Mouse (Mus musculus) embryonic facial prominence, embryonic 13.5 days (tissue): ENCODE results near the gene Src. TPM values are rescaled to one million over a fixed set of nuclear protein-coding genes. Genes with fewer than 3 reads are reported as not detected.

Source experiments
- ATAC-seq: fragments of 200-750 bp; cut with Nextera tagmentation; 2 replicates; pipeline ENCODE4 v1.8.0; 2017; ENCODE audit warnings: low read depth; ENCODE audit not compliant: insufficient number of reproducible peaks, insufficient read depth, low FRiP score, low TSS enrichment
- H3K27ac ChIP-seq: fragments of 300-500 bp; sonication (generic); 2 replicates; pipeline ENCODE4 v1.5.1; 2015; ENCODE audit warnings: moderate library complexity, mild to moderate bottlenecking, inconsistent platforms
- H3K27me3 ChIP-seq: fragments of 300-500 bp; sonication (generic); 2 replicates; pipeline ENCODE4 v1.6.1; 2015; ENCODE audit warnings: mild to moderate bottlenecking, inconsistent platforms
- H3K36me3 ChIP-seq: fragments of 300-500 bp; sonication (generic); 2 replicates; pipeline ENCODE4 v1.6.1; 2015; ENCODE audit warnings: mild to moderate bottlenecking, inconsistent platforms
- H3K4me1 ChIP-seq: fragments of 300-500 bp; sonication (generic); 2 replicates; pipeline ENCODE4 v1.6.1; 2015; ENCODE audit warnings: inconsistent platforms
- H3K4me2 ChIP-seq: fragments of 300-500 bp; sonication (generic); 2 replicates; pipeline ENCODE4 v1.6.1; 2015; ENCODE audit warnings: moderate library complexity, mild to moderate bottlenecking, inconsistent platforms
- H3K4me3 ChIP-seq: fragments of 300-500 bp; sonication (generic); 2 replicates; pipeline ENCODE4 v1.5.1; 2015; ENCODE audit warnings: mild to moderate bottlenecking, inconsistent platforms
- H3K9ac ChIP-seq: fragments of 300-500 bp; sonication (generic); 2 replicates; pipeline ENCODE4 v1.6.1; 2015; ENCODE audit warnings: mild to moderate bottlenecking, inconsistent platforms
- H3K9me3 ChIP-seq: fragments of 300-500 bp; sonication (generic); 2 replicates; pipeline ENCODE4 v1.6.1; 2016; ENCODE audit warnings: inconsistent platforms
- WGBS: fragments of 180-500 bp; shearing (Covaris S2); methylation state at CpG from one replicate; pipeline ENCODE4 v1.1.7; 2015; ENCODE audit warnings: mixed read lengths; 5-methylcytosine and 5-hydroxymethylcytosine counted together
- polyA plus RNA-seq: library from polyadenylated mRNA; unstranded; fragments of >200 nt; fragmentation: Nextera tagmentation; extraction: Ambion mirVana; gene quantifications from 2 replicates; pipeline ENCODE4 v1.2.1, GENCODE M21; 2015

Src gene
- polyA plus RNA-seq, 1 experiment from 2014 or later, result 22.1 TPM

DNA sequence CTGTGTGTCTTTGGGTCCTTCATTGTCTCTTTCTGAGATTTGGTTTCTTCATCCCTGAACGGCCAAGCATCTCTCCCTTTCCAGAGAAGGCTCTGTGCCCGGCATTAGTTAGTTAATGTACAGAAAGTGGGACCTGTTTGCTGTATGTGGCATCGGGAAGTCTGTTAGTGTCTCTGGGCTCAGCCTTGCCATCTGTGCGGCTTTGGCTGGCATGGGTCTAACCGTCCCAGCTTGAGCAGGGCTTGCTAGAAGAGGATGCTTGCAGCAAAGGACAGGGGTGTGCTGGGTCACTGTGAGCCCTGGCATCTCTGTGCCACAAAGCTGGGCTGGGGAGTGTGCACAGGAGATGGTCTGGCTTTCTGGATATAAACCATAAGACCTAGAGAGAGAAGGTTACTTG lies 8.9 kb downstream of the Src start:
- 91% methylated on average over 5 of the region's 5 CpGs for WGBS

DNA sequence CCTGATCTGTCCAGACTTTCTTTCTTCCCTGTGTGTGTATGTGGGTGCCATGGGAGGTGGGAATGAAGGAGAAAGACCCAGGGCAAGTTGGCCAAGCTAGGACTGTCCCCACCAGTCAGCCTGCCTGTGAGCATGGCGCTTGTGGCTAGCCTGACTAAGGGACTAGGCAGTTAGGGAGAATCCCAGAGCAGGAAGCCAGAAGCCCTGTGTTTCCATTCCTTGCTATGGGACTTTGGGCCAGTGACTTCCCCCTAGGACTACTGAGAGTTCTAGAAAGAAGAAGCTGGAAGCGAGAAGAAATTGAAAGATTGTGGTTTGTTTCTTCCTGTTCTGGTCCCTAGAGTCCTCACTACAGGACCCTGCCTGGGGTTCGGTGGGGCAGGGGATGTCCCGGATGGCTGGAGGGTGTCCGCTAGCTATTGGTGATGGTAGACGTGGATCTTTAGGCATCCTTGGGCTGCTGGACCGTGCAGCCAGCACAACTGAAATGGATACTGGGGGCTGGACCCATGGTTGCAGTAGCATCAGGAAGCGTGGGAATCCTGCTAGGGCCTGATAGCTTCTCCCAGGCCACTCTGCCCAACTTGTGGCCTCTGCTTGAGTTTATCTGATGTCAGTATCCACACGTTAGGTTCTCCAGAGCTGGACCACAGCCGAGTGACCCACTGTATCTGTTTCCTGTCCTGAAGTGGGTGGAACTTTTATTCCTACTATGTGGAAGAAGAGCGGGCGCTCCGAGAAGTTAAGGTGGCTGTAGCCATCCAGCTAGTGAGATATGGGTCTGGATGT lies 10.3 kb downstream of the Src start:
- no peak overlapping the region for H3K4me3 ChIP-seq
- 88% methylated on average over 13 of the region's 13 CpGs for WGBS
- H3K9ac ChIP-seq, result no peak overlapping the region
- peaks cover 50% of the 10 kb centered on the region for H3K36me3 ChIP-seq
- no peaks in the 10 kb centered on the region for H3K9me3 ChIP-seq
- peaks cover 91% of the 10 kb centered on the region for H3K4me1 ChIP-seq
- no peak overlapping the region for H3K27ac ChIP-seq
- no peak for ATAC-seq
- H3K4me2 ChIP-seq, result no peak overlapping the region
- no peaks in the 10 kb centered on the region for H3K27me3 ChIP-seq

More for the DNA sequence above, 8.9 kb downstream of the Src start:
- Histone ChIP-seq H3K36me3 (peaks cover 41% of the 10 kb centered on the region), H3K27me3 (no peaks in the 10 kb centered on the region), H3K4me1 (peaks cover 91% of the 10 kb centered on the region), H3K27ac (peak overlapping the region; percentile 28; the same call in 1 of the 2 replicates), H3K4me3 (no peak overlapping the region), H3K4me2 (no peak overlapping the region), H3K9me3 (no peaks in the 10 kb centered on the region), H3K9ac (peak overlapping the region; percentile 57; the same call in 1 of the 2 replicates)
- ATAC-seq, result no peak

DNA sequence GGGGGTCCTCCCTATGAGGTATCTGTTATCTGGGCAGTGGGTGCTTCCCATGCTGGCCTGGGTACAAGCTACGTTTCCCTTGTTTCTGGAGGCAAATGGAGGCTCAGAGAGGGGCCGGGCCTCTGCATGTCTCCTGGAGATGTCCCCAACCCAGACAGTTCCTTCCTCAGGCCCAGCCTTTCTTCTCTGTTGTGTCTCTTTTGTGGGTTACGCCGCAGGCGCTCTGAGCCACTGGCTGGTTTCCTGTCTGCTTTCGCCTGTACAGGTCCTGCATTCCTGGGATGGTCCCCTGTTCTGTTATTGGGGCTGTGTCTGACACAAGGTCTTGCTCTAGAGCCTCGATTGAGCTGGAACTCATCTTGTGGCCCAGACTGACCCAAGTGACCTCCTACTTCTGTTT lies 11.5 kb downstream of the Src start:
- no peaks in the 10 kb centered on the region for H3K9me3 ChIP-seq
- H3K27me3 ChIP-seq, result no peaks in the 10 kb centered on the region
- peaks cover 99% of the 10 kb centered on the region for H3K4me1 ChIP-seq
- WGBS, result 83% methylated on average over 7 of the region's 7 CpGs
- H3K9ac ChIP-seq, result 0 out of 2 replicates have a peak overlapping the region, but pooled peaks have one; percentile 11
- peak overlapping the region; percentile 33; the same call in 1 of the 2 replicates for H3K27ac ChIP-seq
- no peak overlapping the region for H3K4me2 ChIP-seq
- peaks cover 56% of the 10 kb centered on the region for H3K36me3 ChIP-seq
- ATAC-seq, result no peak
- no peak overlapping the region for H3K4me3 ChIP-seq

DNA sequence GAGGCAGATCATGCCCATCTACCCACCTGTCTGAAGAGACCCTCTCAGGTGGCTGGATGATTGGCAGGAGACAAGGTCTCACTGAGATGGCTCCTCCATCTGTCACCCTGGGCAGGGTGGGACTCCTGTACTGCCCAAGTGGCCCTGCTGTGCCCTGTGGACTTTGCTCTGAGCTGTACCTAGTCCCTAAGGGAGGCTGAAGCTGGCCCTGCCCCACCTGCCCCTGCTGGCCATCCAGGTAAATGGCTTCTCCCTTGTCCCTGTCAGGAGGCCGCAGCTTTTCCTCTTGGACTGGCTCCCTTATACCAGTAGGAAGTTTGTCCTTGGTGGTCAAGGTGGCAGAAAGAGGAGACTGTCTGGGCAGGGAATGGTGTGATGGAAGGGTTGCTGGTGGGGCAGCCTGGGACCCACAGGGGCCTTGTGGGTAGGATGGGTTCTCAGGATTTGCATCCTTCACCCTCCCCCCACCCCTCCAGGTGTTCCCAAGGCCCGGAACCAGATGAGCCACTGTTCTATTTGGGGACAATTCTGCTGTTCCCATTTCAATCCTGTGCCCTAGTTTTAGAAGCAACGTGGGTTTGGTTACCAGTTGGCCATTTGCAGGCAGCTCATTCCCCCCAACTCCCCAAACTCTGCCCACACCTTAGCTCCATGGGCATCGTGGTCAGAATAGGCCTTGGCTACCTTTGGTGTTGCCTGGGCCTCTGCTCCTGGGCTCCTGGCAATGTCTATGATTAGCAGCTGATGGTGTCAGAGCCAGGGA lies 12.6 kb downstream of the Src start:
- Histone ChIP-seq H3K27me3 (no peaks in the 10 kb centered on the region), H3K9ac (peak overlapping the region; percentile 44; the same call in 1 of the 2 replicates), H3K27ac (peak overlapping the region; percentile 91; the same call in 1 of the 2 replicates), H3K4me2 (no peak overlapping the region), H3K9me3 (no peaks in the 10 kb centered on the region), H3K36me3 (peaks cover 63% of the 10 kb centered on the region), H3K4me1 (peaks cover 99% of the 10 kb centered on the region), H3K4me3 (no peak overlapping the region)
- ATAC-seq, result no peak
- WGBS, result 75% methylated on average over 4 of the region's 4 CpGs

DNA sequence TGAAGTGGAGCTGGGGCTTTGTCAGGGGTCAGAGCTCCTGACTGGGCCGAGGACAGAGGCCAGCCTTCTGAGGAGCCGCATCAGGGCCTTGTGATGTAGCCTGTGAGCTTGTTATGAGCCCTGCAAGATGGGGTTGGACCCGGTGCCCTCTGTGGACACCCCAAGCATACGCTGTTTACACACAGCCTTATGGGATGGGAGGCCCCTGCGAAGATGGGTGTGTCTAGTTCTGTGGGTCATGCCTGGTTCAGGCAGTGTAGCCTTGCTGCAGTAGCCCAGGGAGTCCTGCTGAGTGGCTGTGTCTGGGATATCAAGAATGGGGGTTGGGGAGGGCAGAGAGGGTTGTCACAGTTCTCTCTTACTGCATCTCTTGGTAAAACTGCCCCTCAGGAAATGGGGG lies 13.7 kb downstream of the Src start:
- 64% methylated on average over 5 of the region's 5 CpGs for WGBS
- Histone ChIP-seq H3K4me2 (no peak overlapping the region), H3K4me3 (no peak overlapping the region), H3K27ac (peak overlapping the region; percentile 91), H3K9ac (peak overlapping the region; percentile 60), H3K4me1 (peaks cover 98% of the 10 kb centered on the region), H3K9me3 (no peaks in the 10 kb centered on the region), H3K36me3 (peaks cover 69% of the 10 kb centered on the region), H3K27me3 (no peaks in the 10 kb centered on the region)
- no peak for ATAC-seq

DNA sequence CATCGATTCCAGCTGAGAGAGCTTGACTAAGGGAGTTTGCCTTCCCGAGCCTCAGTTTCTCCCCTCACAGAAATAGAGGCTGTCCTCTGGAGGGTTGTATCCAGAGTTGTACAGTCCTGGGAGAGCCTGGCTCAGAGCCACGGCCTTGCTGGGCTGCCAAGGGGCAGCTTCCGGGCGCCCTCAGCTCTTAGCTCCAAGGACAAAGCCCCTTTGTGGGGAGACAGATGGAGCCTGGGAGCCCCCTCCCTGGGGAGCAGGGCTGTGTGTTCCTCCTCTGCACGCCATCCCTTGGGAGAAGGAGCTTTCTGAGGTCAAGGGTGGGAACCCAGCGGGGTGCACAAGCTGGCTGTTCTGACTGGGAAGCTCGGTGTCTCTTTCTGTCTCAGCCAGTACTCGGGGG lies 14.2 kb downstream of the Src start:
- WGBS, result 60% methylated on average over 9 of the region's 9 CpGs
- H3K36me3 ChIP-seq, result peaks cover 72% of the 10 kb centered on the region
- no peak overlapping the region for H3K4me3 ChIP-seq
- peak overlapping the region; percentile 91 for H3K27ac ChIP-seq
- H3K4me2 ChIP-seq, result no peak overlapping the region
- no peaks in the 10 kb centered on the region for H3K9me3 ChIP-seq
- peaks cover 93% of the 10 kb centered on the region for H3K4me1 ChIP-seq
- no peaks in the 10 kb centered on the region for H3K27me3 ChIP-seq
- no peak for ATAC-seq
- H3K9ac ChIP-seq, result no peak overlapping the region; the same call in 1 of the 2 replicates

DNA sequence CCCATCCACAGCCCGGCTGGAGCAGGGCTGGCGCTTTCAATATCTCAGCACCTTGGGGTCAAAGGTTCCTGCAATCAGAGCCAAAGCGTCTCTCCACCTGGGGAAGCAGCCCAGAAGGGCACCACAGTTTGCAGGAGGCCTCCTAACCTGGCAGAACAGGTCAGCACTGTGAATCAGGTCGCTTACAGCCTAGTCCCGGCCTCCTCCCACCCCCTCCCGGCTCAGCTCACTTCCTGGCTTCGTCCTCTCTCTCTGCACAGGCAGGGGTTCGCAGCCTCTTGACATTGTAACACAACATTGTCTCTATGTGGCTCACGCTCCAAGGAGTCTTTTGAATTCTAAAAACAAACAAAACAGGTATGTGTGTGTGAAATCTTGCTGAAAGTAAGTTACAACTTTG lies 15.8 kb downstream of the Src start:
- Histone ChIP-seq H3K4me2 (peak overlapping the region; percentile 7), H3K36me3 (peaks cover 73% of the 10 kb centered on the region), H3K4me3 (no peak overlapping the region; the same call in 1 of the 2 replicates), H3K27me3 (no peaks in the 10 kb centered on the region), H3K9me3 (no peaks in the 10 kb centered on the region), H3K4me1 (peaks cover 77% of the 10 kb centered on the region), H3K27ac (peak overlapping the region; percentile 91), H3K9ac (peak overlapping the region; percentile 57)
- 26% methylated on average over 9 of the region's 9 CpGs for WGBS
- no peak for ATAC-seq

DNA sequence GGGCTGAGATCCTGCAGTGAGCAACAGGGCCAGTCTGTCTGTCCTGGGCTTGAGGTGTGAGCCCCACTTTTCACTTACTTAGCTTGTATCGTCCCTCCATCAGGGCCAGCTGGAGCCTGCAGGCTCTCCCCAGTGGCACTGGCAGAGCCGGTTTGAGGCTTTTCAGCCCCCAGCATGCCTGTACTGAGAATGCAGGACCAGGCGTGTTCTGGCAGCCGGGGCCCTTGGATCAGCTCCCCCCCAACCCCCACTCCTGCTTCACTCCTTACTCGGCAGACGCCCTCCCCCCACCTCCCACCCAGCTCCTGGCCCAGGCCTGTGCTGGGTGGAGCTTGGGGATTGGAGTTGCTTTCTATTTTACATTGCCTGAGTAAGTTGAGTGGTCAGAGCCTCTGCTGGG lies 16.3 kb downstream of the Src start:
- Histone ChIP-seq H3K36me3 (peaks cover 74% of the 10 kb centered on the region), H3K4me3 (no peak overlapping the region; the same call in 1 of the 2 replicates), H3K4me1 (peaks cover 72% of the 10 kb centered on the region), H3K9ac (peak overlapping the region; percentile 57), H3K27me3 (no peaks in the 10 kb centered on the region), H3K9me3 (no peaks in the 10 kb centered on the region), H3K27ac (peak overlapping the region; percentile 91), H3K4me2 (peak overlapping the region; percentile 7)
- 15% methylated on average over 6 of the region's 6 CpGs for WGBS
- peak; percentile 60 for ATAC-seq

DNA sequence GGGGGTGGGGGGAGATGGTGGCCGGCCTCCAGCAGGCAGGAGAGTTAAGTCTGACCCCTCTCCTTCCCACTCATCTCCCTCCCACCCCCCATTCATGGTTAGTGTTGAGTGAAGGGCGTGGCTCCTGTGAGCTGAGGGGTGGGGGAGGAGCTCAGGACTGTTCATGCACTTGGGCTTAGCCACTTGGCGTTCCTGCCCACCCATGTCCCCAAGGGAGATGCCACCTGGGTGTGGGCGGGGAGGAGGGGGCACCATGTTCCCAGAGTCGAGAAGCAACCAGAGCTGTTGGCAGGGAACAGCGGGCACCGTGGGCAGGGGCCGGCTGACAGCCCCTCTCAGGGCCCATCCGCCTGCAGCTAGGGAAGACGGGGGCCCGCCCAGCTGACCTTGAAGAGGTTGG lies 18.3 kb downstream of the Src start:
- ATAC-seq, result no peak
- no peak overlapping the region for H3K27ac ChIP-seq
- H3K4me2 ChIP-seq, result no peak overlapping the region
- no peak overlapping the region for H3K9ac ChIP-seq
- WGBS, result 80% methylated on average over 11 of the region's 11 CpGs
- peaks cover 53% of the 10 kb centered on the region for H3K4me1 ChIP-seq
- no peak overlapping the region for H3K4me3 ChIP-seq
- H3K9me3 ChIP-seq, result 0 out of 2 replicates have a peak, but pooled peaks cover 10% of the 10 kb centered on the region
- H3K27me3 ChIP-seq, result no peaks in the 10 kb centered on the region
- H3K36me3 ChIP-seq, result peaks cover 78% of the 10 kb centered on the region

DNA sequence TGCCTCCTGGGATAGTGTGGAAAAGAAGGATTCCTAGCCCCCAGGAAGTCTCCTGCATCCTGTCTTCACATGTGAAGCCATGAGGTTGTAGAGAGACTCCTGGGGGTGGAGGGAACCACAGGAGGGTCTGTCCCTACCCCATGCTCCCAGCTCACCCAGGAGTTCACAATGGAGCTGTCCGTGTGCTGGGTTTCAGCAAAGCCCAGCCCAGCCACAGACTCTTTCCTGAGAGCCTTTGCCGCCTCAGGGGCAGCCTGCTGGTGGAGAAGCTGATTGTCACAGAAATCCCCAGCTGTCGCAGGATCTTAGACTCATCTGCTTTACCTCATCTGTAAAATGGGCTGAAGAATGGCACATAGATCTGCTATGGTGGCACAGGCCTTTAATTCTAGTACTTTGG lies 18.9 kb downstream of the Src start:
- peaks cover 78% of the 10 kb centered on the region for H3K36me3 ChIP-seq
- 0 out of 2 replicates have a peak, but pooled peaks cover 10% of the 10 kb centered on the region for H3K9me3 ChIP-seq
- peaks cover 47% of the 10 kb centered on the region for H3K4me1 ChIP-seq
- no peak overlapping the region for H3K9ac ChIP-seq
- H3K27me3 ChIP-seq, result no peaks in the 10 kb centered on the region
- H3K4me3 ChIP-seq, result no peak overlapping the region
- no peak for ATAC-seq
- H3K27ac ChIP-seq, result no peak overlapping the region
- WGBS, result 81% methylated on average over 3 of the region's 3 CpGs
- H3K4me2 ChIP-seq, result no peak overlapping the region

DNA sequence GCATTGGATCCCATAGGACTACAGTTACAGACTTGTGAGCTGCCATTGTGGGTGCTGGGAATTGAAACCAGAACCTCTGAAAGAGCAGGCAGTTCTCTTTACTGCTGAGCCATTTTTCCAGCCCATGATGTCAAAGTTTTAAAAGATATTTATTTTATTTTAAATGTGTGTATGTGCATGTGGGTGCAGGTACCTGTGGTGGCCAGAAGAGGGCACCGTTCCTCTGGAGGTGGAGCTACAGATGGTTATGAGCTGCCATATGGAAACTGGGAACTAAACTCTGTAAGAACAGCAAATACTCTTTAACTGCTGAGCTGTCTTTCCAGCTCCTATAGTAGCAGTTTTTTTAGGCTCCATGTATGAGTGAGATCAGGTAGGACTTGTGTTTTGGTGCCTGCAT lies 23.1 kb downstream of the Src start:
- ATAC-seq, result no peak
- Histone ChIP-seq H3K4me1 (peaks cover 4% of the 10 kb centered on the region), H3K4me3 (no peak overlapping the region), H3K27me3 (no peaks in the 10 kb centered on the region), H3K27ac (no peak overlapping the region), H3K9me3 (0 out of 2 replicates have a peak, but pooled peaks cover 10% of the 10 kb centered on the region), H3K4me2 (no peak overlapping the region), H3K9ac (no peak overlapping the region), H3K36me3 (peaks cover 73% of the 10 kb centered on the region)
- 100% methylated on average over 1 of the region's 1 CpGs for WGBS
